Mouse (Mus musculus): ENCODE data around the gene Spcs2. TPM values are rescaled to one million over a fixed set of nuclear protein-coding genes. Genes with fewer than 3 reads are reported as not detected.
A peak's percentile ranks its signal among the peaks of the same experiment; 100 is the strongest.

The Spcs2 gene
- polyA plus RNA-seq, 1 experiment from 2014 or later = 293 TPM

GRCm38 (mm10) chr7:99858175-99858812 is 5.0 kb downstream of the Spcs2 start:
- Histone ChIP-seq H3K4me3 (peak overlapping the region; percentile 62), H3K27ac (replicated peaks) (peak overlapping the region; percentile 78), H3K36me3 (peaks cover 3% of the 10 kb centered on the region; the same call in 1 of the 2 replicates), H3K27me3 (no peaks in the 10 kb centered on the region), H3K4me1 (peaks cover 20% of the 10 kb centered on the region), H3K9ac (replicated peaks) (peak overlapping the region; percentile 75), H3K9me3 (no peaks in the 10 kb centered on the region), H3K4me2 (replicated peaks) (peak overlapping the region; percentile 72)
- under 1% methylated on average over 19 of the region's 19 CpGs for WGBS
- peak; percentile 64 for ATAC-seq (replicated peaks)

- Histone ChIP-seq H3K27me3 (no peaks in the 10 kb centered on the region), H3K4me2 (replicated peaks) (no peak overlapping the region), H3K4me1 (peaks cover 26% of the 10 kb centered on the region), H3K27ac (replicated peaks) (no peak overlapping the region), H3K9ac (replicated peaks) (no peak overlapping the region), H3K36me3 (peaks cover 3% of the 10 kb centered on the region; the same call in 1 of the 2 replicates), H3K9me3 (no peaks in the 10 kb centered on the region), H3K4me3 (no peak overlapping the region)
- 94% methylated on average over 14 of the region's 14 CpGs for WGBS
- no peak for ATAC-seq (replicated peaks)
Measured at GRCm38 (mm10) chr7:99856266-99856861, 6.9 kb downstream of the Spcs2 start.

DNA sequence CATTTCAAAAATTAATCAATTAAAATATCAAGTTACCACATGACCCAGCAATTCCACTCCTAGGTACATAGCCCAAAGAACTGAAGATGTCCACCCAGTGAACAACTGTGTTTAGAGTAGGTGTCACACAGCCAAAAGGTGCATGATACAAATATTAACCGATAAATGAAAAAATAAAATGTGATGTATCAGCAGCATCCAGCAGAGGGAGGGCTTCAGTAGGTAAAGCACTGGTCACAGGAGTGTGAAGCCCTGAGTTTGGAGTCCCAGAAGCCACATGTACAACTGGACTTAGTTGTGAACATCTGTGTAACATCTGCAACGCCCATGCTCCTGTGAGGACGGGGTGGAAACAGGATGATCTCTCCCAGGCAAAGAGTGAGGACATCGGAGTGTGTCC is 9.0 kb downstream of the Spcs2 start:
- Histone ChIP-seq H3K27me3 (no peaks in the 10 kb centered on the region), H3K9me3 (no peaks in the 10 kb centered on the region), H3K4me1 (peaks cover 28% of the 10 kb centered on the region), H3K4me3 (no peak overlapping the region), H3K9ac (replicated peaks) (no peak overlapping the region), H3K36me3 (peaks cover 3% of the 10 kb centered on the region; the same call in 1 of the 2 replicates), H3K27ac (replicated peaks) (no peak overlapping the region), H3K4me2 (replicated peaks) (no peak overlapping the region)
- no peak for ATAC-seq (replicated peaks)
- WGBS = 96% methylated on average over 4 of the region's 4 CpGs

GRCm38 (mm10) chr7:99853350-99853749 is 9.9 kb downstream of the Spcs2 start:
- Histone ChIP-seq H3K4me2 (replicated peaks) (no peak overlapping the region), H3K36me3 (peaks cover 10% of the 10 kb centered on the region), H3K9me3 (no peaks in the 10 kb centered on the region), H3K4me1 (peaks cover 28% of the 10 kb centered on the region), H3K27me3 (no peaks in the 10 kb centered on the region), H3K9ac (replicated peaks) (no peak overlapping the region), H3K4me3 (no peak overlapping the region), H3K27ac (replicated peaks) (no peak overlapping the region)
- 93% methylated on average over 7 of the region's 7 CpGs for WGBS
- ATAC-seq (replicated peaks) = no peak

- Histone ChIP-seq H3K27ac (replicated peaks) (no peak overlapping the region), H3K4me3 (no peak overlapping the region), H3K4me1 (peaks cover 17% of the 10 kb centered on the region), H3K9ac (replicated peaks) (no peak overlapping the region), H3K36me3 (peaks cover 21% of the 10 kb centered on the region), H3K4me2 (replicated peaks) (no peak overlapping the region), H3K27me3 (no peaks in the 10 kb centered on the region), H3K9me3 (no peaks in the 10 kb centered on the region)
- 90% methylated on average over 6 of the region's 6 CpGs for WGBS
- ATAC-seq (replicated peaks) = no peak
Measured at GRCm38 (mm10) chr7:99851618-99852017, 11.6 kb downstream of the Spcs2 start.

GRCm38 (mm10) chr7:99851121-99851520 is 12.1 kb downstream of the Spcs2 start:
- H3K4me1 ChIP-seq = peaks cover 12% of the 10 kb centered on the region
- no peak overlapping the region for H3K27ac ChIP-seq (replicated peaks)
- ATAC-seq (replicated peaks) = no peak
- no peaks in the 10 kb centered on the region for H3K27me3 ChIP-seq
- peaks cover 26% of the 10 kb centered on the region for H3K36me3 ChIP-seq
- no peaks in the 10 kb centered on the region for H3K9me3 ChIP-seq
- H3K4me3 ChIP-seq = no peak overlapping the region
- no peak overlapping the region for H3K4me2 ChIP-seq (replicated peaks)
- WGBS = 48% methylated on average over 1 of the region's 1 CpGs
- no peak overlapping the region for H3K9ac ChIP-seq (replicated peaks)

DNA sequence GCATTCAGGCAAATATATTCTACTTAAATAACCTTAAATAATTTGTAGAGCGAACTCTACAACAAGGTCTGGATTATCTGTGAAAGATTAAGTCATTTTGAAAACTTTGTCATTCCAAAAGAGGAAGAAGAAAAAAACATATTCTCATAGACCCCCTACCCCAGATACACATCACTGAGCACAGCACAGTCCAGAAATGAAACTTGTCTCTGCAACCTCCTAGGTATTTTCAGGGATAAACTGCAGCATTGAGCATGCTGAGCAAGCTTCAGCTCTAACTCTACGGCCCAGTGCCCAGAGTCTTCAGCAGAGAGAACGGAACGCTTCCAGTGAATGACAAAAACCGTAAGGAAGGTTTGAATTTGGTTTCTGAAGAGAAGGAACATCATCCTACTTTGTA is 12.7 kb downstream of the Spcs2 start:
- H3K4me2 ChIP-seq (replicated peaks) = no peak overlapping the region
- no peak for ATAC-seq (replicated peaks)
- H3K9me3 ChIP-seq = no peaks in the 10 kb centered on the region
- no peak overlapping the region for H3K4me3 ChIP-seq
- peaks cover 32% of the 10 kb centered on the region for H3K36me3 ChIP-seq
- H3K27me3 ChIP-seq = no peaks in the 10 kb centered on the region
- 84% methylated on average over 5 of the region's 5 CpGs for WGBS
- no peak overlapping the region for H3K27ac ChIP-seq (replicated peaks)
- peaks cover 8% of the 10 kb centered on the region for H3K4me1 ChIP-seq
- H3K9ac ChIP-seq (replicated peaks) = no peak overlapping the region

GRCm38 (mm10) chr7:99845533-99846236 is 17.6 kb downstream of the Spcs2 start:
- Histone ChIP-seq H3K27me3 (no peaks in the 10 kb centered on the region), H3K9ac (replicated peaks) (no peak overlapping the region), H3K4me3 (no peak overlapping the region), H3K27ac (replicated peaks) (no peak overlapping the region), H3K4me1 (no peaks in the 10 kb centered on the region), H3K9me3 (no peaks in the 10 kb centered on the region), H3K4me2 (replicated peaks) (no peak overlapping the region), H3K36me3 (peaks cover 73% of the 10 kb centered on the region)
- WGBS = 95% methylated on average over 8 of the region's 8 CpGs
- no peak for ATAC-seq (replicated peaks)

- no peaks in the 10 kb centered on the region for H3K27me3 ChIP-seq
- 89% methylated on average over 3 of the region's 3 CpGs for WGBS
- H3K4me3 ChIP-seq = no peak overlapping the region
- no peak overlapping the region for H3K27ac ChIP-seq (replicated peaks)
- ATAC-seq (replicated peaks) = no peak
- H3K4me2 ChIP-seq (replicated peaks) = no peak overlapping the region
- no peaks in the 10 kb centered on the region for H3K9me3 ChIP-seq
- H3K4me1 ChIP-seq = no peaks in the 10 kb centered on the region
- peaks cover 57% of the 10 kb centered on the region for H3K36me3 ChIP-seq
- H3K9ac ChIP-seq (replicated peaks) = no peak overlapping the region
Measured at GRCm38 (mm10) chr7:99838241-99838640, 25.0 kb downstream of the Spcs2 start.

- Histone ChIP-seq H3K4me1 (no peaks in the 10 kb centered on the region), H3K27me3 (no peaks in the 10 kb centered on the region), H3K27ac (replicated peaks) (no peak overlapping the region), H3K36me3 (peaks cover 50% of the 10 kb centered on the region), H3K4me3 (no peak overlapping the region), H3K9me3 (no peaks in the 10 kb centered on the region), H3K4me2 (replicated peaks) (no peak overlapping the region), H3K9ac (replicated peaks) (no peak overlapping the region)
- 80% methylated on average over 6 of the region's 6 CpGs for WGBS
- ATAC-seq (replicated peaks) = no peak
Measured at GRCm38 (mm10) chr7:99837358-99838071, 25.7 kb downstream of the Spcs2 start.

DNA sequence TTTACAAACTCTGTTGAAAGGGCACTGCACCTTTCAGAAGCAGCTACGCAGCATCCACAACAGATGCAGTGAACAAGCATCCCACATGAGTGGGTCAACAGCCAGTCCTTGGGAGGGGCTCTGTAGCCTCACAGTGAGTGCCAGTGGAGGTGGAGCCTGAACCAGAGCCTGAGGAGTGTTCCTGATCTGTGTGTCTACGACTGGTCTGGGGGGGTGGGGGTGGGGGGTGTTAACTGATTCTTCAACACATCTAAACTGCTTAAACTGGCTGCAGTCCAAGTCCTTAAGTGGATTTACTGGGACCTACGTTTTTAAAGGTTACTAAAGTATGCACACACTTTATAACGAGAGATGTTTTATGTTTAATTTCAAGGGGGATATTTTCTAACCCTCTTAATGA is 26.5 kb downstream of the Spcs2 start:
- H3K9me3 ChIP-seq = no peaks in the 10 kb centered on the region
- H3K4me3 ChIP-seq = no peak overlapping the region
- no peaks in the 10 kb centered on the region for H3K4me1 ChIP-seq
- no peak for ATAC-seq (replicated peaks)
- no peaks in the 10 kb centered on the region for H3K27me3 ChIP-seq
- H3K9ac ChIP-seq (replicated peaks) = no peak overlapping the region
- WGBS = 38% methylated on average over 4 of the region's 4 CpGs
- no peak overlapping the region for H3K4me2 ChIP-seq (replicated peaks)
- peaks cover 43% of the 10 kb centered on the region for H3K36me3 ChIP-seq
- no peak overlapping the region for H3K27ac ChIP-seq (replicated peaks)

DNA sequence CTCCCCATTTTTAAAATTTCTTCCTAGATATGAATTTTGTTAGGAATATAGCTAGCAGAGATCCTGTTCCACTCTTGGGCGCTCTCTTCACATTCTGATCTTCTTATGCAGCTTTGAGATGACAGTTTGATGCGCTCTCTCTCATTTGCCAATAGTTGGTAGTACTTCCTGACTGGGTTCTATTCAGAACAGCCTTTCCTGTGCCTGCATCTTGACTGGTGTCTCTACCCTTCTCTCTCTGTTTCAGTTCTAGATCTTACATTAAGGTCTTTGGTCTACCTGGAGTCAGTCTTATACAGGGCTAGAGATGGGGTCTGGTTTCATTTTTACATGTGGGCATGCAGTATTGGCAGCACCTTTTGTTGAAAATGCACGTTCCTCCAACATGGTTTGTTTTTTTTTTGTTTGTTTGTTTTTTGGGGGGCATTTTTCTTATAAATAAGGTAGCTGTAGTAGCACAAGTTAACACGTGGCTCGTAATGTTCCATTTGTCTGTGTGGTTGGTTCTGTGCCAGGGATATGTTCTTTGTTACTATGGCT is 28.9 kb downstream of the Spcs2 start:
- Histone ChIP-seq H3K4me1 (no peaks in the 10 kb centered on the region), H3K4me2 (replicated peaks) (no peak overlapping the region), H3K9me3 (no peaks in the 10 kb centered on the region), H3K27ac (replicated peaks) (no peak overlapping the region), H3K36me3 (peaks cover 20% of the 10 kb centered on the region), H3K27me3 (no peaks in the 10 kb centered on the region), H3K4me3 (no peak overlapping the region), H3K9ac (replicated peaks) (no peak overlapping the region)
- 83% methylated on average over 5 of the region's 5 CpGs for WGBS
- ATAC-seq (replicated peaks) = no peak
